Mouse (Mus musculus): ENCODE data around the gene Tmem97.

GRCm38 (mm10) chr11:78595773-78596172 is 45.2 kb upstream of the Tmem97 start:
- TF ChIP-seq CTCF (IDR thresholded peaks at IDR 0.05; ENCODE audit: extremely low read depth, insufficient read depth, low read length) (no peak), POLR2A (IDR thresholded peaks at IDR 0.05; ENCODE audit: extremely low read depth, insufficient read depth, low read length) (no peak)

All from cortical plate, adult 2 months (tissue).